Mouse (Mus musculus): ENCODE data around the gene Scnm1. TPM values are rescaled to one million over a fixed set of nuclear protein-coding genes. Genes with fewer than 3 reads are reported as not detected.

Gene Scnm1
- total and polyA plus RNA-seq, 3 experiments, result 50.5 to 59.2 (median 53.1) TPM

DNA sequence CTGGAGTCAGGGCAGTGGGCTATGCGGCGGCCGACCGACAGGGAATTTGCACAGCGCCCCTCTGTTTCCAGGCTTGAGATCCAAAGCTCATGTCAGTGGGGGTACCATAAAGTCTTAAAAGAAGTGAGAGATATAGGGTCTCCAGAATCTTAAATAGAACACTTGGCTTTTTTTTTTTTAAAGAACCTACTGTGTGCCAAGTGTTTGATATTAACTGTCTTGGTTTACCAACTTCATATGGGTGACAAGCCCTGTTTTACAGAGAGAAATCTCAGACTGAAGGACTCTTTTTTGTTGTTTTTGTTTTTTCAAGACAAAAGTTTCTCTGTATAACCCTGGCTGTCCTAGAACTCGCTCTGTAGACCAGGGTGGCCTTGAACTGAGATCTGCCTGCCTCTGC, 7.0 kb upstream of the Scnm1 start:
- dilution Hi-C loops (cut with MboI; ENCODE audit: extremely low pct_ligation_motif_present, extremely low pct_unique_long_range_greater_than_20kb, low sequenced_read_pairs) (no loop called here), in situ Hi-C loops (cut with MboI; ENCODE audit: low pct_ligation_motif_present, low pct_unique_long_range_greater_than_20kb, low sequenced_read_pairs) (loop anchor here (10.0 kb wide), 1 partner anchor 74 kb away; the partner anchor contains the start of gene Gabpb2)
- TF ChIP-seq SIN3A (IDR thresholded peaks at IDR 0.05; ENCODE audit: low read length), result no peak
- TF ChIP-seq ZKSCAN1 (IDR thresholded peaks at IDR 0.05; ENCODE audit: borderline replicate concordance, low read depth, low read length), result peak; percentile 66
- Histone ChIP-seq H3K27me3 (replicated peaks) (no peaks in the 10 kb centered on the region), H3K27ac (ENCODE audit: insufficient read depth, low read depth) (peak overlapping the region; percentile 81), H3K4me3 (replicated peaks in 1 of 3; ENCODE audit: low read depth in 2 of 3, low read length in 2 of 3, poor library complexity in 1 of 3) (peak overlapping the region; percentile 51 to 65 (median 61)), H3K79me2 (replicated peaks; ENCODE audit: control insufficient read depth, extremely low read depth, insufficient read depth, poor library complexity, severe bottlenecking) (peaks cover 12% of the 10 kb centered on the region), H3K4me2 (ENCODE audit: insufficient read depth, low read depth, poor library complexity, severe bottlenecking) (peak overlapping the region; percentile 69), H3K36me3 (replicated peaks in 1 of 2; ENCODE audit: control insufficient read depth in 1 of 2, insufficient read depth in 1 of 2, low read length in 1 of 2) (peaks cover 19 to 22% of the 10 kb centered on the region in 2 experiments), H3K9ac (ENCODE audit: insufficient read depth, low read depth) (peak overlapping the region; percentile 72; the same call in 1 of the 2 replicates), H3K9me3 (replicated peaks; ENCODE audit: low read length) (no peaks in the 10 kb centered on the region), H3K4me1 (ENCODE audit: control insufficient read depth in 1 of 2, insufficient read depth in 2 of 2) (peaks cover 15 to 41% of the 10 kb centered on the region in 2 experiments)
- no peak for DNase-seq (ENCODE audit: extremely low read depth)

DNA sequence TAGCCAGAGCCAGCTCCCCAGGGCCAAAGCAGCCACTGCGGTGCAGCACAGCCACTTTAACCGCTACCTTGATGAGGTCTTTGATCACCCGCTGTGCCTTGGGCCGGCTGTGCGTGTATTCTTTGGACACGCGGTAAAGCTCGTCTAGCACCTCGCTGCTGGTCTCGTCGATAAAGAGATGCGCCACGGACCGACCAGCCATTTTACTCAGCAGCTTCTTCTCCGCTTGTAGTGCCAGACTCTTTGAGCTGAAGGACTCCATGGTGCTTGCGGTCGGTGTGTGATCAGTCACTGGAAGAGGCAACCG, 6.4 kb upstream of the Scnm1 start:
- H3K36me3 ChIP-seq (replicated peaks in 1 of 2; ENCODE audit: control insufficient read depth in 1 of 2, insufficient read depth in 1 of 2, low read length in 1 of 2), result peaks cover 19 to 22% of the 10 kb centered on the region in 2 experiments
- no peak for TF ChIP-seq RAD21 (IDR thresholded peaks at IDR 0.05; ENCODE audit: low read depth, low read length)
- TF ChIP-seq CTCF (conservative IDR thresholded peaks at IDR 0.05 in 1 of 2, IDR thresholded peaks at IDR 0.05 in 1 of 2; ENCODE audit: low read depth in 2 of 2, low read length in 2 of 2), result no peak
- TF ChIP-seq ELF1 (IDR thresholded peaks at IDR 0.05; ENCODE audit: low read depth, low read length), result no peak
- no peak for TF ChIP-seq POLR2AphosphoS2 (IDR thresholded peaks at IDR 0.05; ENCODE audit: low read depth, low read length)
- TF ChIP-seq NELFE (IDR thresholded peaks at IDR 0.05; ENCODE audit: low read depth, low read length), result no peak
- no peak for TF ChIP-seq MYC (IDR thresholded peaks at IDR 0.05; ENCODE audit: low read depth, low read length)
- TF ChIP-seq MXI1 (IDR thresholded peaks at IDR 0.05; ENCODE audit: low read depth, low read length), result no peak
- no peak for TF ChIP-seq CHD2 (IDR thresholded peaks at IDR 0.05; ENCODE audit: low read length)
- no peak for TF ChIP-seq E2F4 (IDR thresholded peaks at IDR 0.05; ENCODE audit: insufficient replicate concordance, low read depth, low read length)
- H3K4me3 ChIP-seq (replicated peaks in 1 of 3; ENCODE audit: low read depth in 2 of 3, low read length in 2 of 3, poor library complexity in 1 of 3), result peak overlapping the region in 1 of 3 experiments; percentile 12
- H3K4me1 ChIP-seq (ENCODE audit: control insufficient read depth in 1 of 2, insufficient read depth in 2 of 2), result peaks cover 15 to 42% of the 10 kb centered on the region in 2 experiments
- no peak overlapping the region for H3K9ac ChIP-seq (ENCODE audit: insufficient read depth, low read depth)
- no peaks in the 10 kb centered on the region for H3K9me3 ChIP-seq (replicated peaks; ENCODE audit: low read length)
- H3K4me2 ChIP-seq (ENCODE audit: insufficient read depth, low read depth, poor library complexity, severe bottlenecking), result no peak overlapping the region
- H3K27me3 ChIP-seq (replicated peaks), result no peaks in the 10 kb centered on the region
- DNase-seq (ENCODE audit: extremely low read depth), result no peak
- dilution Hi-C loops (cut with MboI; ENCODE audit: extremely low pct_ligation_motif_present, extremely low pct_unique_long_range_greater_than_20kb, low sequenced_read_pairs) (no loop called here), in situ Hi-C loops (cut with MboI; ENCODE audit: low pct_ligation_motif_present, low pct_unique_long_range_greater_than_20kb, low sequenced_read_pairs) (loop anchor here (10.0 kb wide), 1 partner anchor 75 kb away; the partner anchor contains the start of gene Gabpb2)
- H3K79me2 ChIP-seq (replicated peaks; ENCODE audit: control insufficient read depth, extremely low read depth, insufficient read depth, poor library complexity, severe bottlenecking), result peaks cover 12% of the 10 kb centered on the region
- 0 out of 2 replicates have a peak overlapping the region, but pooled peaks have one; percentile 14 for H3K27ac ChIP-seq (ENCODE audit: insufficient read depth, low read depth)

DNA sequence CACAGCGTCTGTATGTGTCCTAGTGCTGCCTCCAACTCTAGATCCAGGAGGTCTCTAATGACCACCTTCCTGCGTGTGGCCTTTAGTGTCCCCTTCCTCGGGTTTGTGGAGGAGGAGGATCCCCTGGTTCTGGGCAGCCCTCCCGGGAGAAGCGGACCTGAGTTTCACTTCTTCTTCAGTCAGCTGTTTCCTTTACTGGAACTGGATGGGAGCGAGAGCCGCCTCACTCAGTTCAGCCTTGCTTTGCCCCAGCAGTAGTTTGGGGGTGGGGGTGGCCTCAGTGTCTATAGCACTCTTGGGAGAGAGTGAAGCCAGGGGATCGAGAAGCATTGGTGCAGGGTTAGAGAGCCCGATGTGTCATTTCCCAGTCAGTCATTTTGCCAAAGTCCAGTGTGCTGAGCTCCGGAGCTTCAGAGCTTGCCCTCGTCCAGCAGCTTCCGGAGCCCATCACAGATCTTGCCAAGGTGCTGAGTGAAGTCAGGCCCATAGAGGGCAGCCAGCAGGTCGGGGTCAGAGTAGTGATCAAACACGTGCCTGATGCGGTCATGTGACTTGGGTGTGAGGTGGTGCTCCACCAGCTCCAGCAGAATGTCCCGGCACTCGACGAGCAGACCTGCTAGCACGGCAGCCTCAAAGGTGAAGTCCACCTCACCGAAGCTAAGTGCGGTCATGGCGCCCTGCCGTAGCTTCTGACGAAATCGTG, 5.9 kb upstream of the Scnm1 start:
- H3K4me2 ChIP-seq (ENCODE audit: insufficient read depth, low read depth, poor library complexity, severe bottlenecking), result no peak overlapping the region
- no peaks in the 10 kb centered on the region for H3K9me3 ChIP-seq (replicated peaks; ENCODE audit: low read length)
- H3K27ac ChIP-seq (ENCODE audit: insufficient read depth, low read depth), result 0 out of 2 replicates have a peak overlapping the region, but pooled peaks have one; percentile 14
- DNase-seq (ENCODE audit: extremely low read depth), result no peak
- H3K79me2 ChIP-seq (replicated peaks; ENCODE audit: control insufficient read depth, extremely low read depth, insufficient read depth, poor library complexity, severe bottlenecking), result peaks cover 16% of the 10 kb centered on the region
- TF ChIP-seq IRF4 (IDR thresholded peaks at IDR 0.05; ENCODE audit: low read depth, low read length) (peak; percentile 29; the same call in 1 of the 2 replicates), USF1 (IDR thresholded peaks at IDR 0.05; ENCODE audit: low read depth, low read length) (no peak), E2F4 (IDR thresholded peaks at IDR 0.05; ENCODE audit: insufficient replicate concordance, low read depth, low read length) (no peak), EP300 (IDR thresholded peaks at IDR 0.05; ENCODE audit: low read length) (no peak)
- H3K36me3 ChIP-seq (replicated peaks in 1 of 2; ENCODE audit: control insufficient read depth in 1 of 2, insufficient read depth in 1 of 2, low read length in 1 of 2), result peaks cover 19 to 22% of the 10 kb centered on the region in 2 experiments
- in situ Hi-C loops (cut with MboI; ENCODE audit: low pct_ligation_motif_present, low pct_unique_long_range_greater_than_20kb, low sequenced_read_pairs), result loop anchor here (10.0 kb wide), 1 partner anchor 75 kb away; the partner anchor contains the start of gene Gabpb2
- H3K4me3 ChIP-seq (replicated peaks in 1 of 3; ENCODE audit: low read depth in 2 of 3, low read length in 2 of 3, poor library complexity in 1 of 3), result peak overlapping the region in 1 of 3 experiments; percentile 12
- dilution Hi-C loops (cut with MboI; ENCODE audit: extremely low pct_ligation_motif_present, extremely low pct_unique_long_range_greater_than_20kb, low sequenced_read_pairs), result no loop called here
- H3K4me1 ChIP-seq (ENCODE audit: control insufficient read depth in 1 of 2, insufficient read depth in 2 of 2), result peaks cover 15 to 42% of the 10 kb centered on the region in 2 experiments
- no peak overlapping the region for H3K9ac ChIP-seq (ENCODE audit: insufficient read depth, low read depth)
- H3K27me3 ChIP-seq (replicated peaks), result no peaks in the 10 kb centered on the region

All from CH12.LX (cell line).